21 mouse cellular contexts compared by ENCODE assay signal in the genomic region with DNA sequence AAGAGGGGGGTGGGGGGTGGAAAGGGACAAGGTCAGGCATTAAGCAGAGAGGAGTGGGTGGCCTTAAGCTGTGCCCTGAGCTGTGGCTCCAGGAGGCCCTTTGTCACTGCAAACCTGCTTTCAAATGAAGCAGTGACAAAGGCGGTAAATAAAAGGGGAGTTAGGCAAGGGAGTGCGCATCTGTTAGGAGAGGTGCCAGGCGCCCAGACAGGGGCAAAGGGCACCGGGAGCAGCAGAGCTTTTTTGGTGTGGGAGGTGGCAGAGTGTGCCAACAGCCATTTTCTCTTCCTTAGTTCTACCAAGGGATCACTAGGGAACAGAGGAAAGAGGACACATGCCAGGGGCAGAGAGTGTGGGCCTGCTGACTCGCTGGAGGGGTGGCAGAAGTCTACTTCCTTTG. TPM values are rescaled to one million over a fixed set of nuclear protein-coding genes. Genes with fewer than 3 reads are reported as not detected.
DNase-seq lines count a peak whose midpoint lies in the region; ATAC-seq and TF ChIP-seq lines count a peak whose summit lies in the region.
"Had no signal": no experiment of that assay in that cellular context is flagged by ENCODE, and none has a peak within 500 bp of the region (broad histone marks: within the 10 kb centered on the region; RNA-seq: fewer than 3 reads in every experiment).

No protein-coding gene starts in this region.

- H3K9me3 ChIP-seq in embryonic facial prominence, embryonic 13.5 days: no peaks in the 10 kb centered on the region
- H3K9me3 ChIP-seq in embryonic facial prominence, embryonic 10.5 days: no peaks in the 10 kb centered on the region
- no peaks in the 10 kb centered on the region for H3K9me3 ChIP-seq in forebrain, embryonic 16.5 days (ENCODE audit: control insufficient read depth, low read length)
- H3K9me3 ChIP-seq: forebrain, embryonic 15.5 days; heart, embryonic 15.5 days; hindbrain, embryonic 13.5 days had no signal

- 0 out of 2 replicates have a peak overlapping the region, but pooled peaks have one; percentile 10 for H3K4me3 ChIP-seq in embryonic facial prominence, embryonic 13.5 days
- no peak overlapping the region for H3K4me3 ChIP-seq in embryonic facial prominence, embryonic 10.5 days
- no peak overlapping the region for H3K4me3 ChIP-seq in liver, adult 2 months (ENCODE audit: insufficient read depth, low read depth, low read length)
- H3K4me3 ChIP-seq in small intestine, adult 2 months (ENCODE audit: low read depth, low read length): 0 out of 2 replicates have a peak overlapping the region, but pooled peaks have one; percentile 24
- no peak overlapping the region for H3K4me3 ChIP-seq in forebrain, embryonic 16.5 days (replicated peaks; ENCODE audit: low read length)
- H3K4me3 ChIP-seq: forebrain, embryonic 15.5 days; heart, adult 2 months; heart, embryonic 15.5 days; hindbrain, embryonic 13.5 days had no signal

- peak overlapping the region; percentile 71 for H3K4me2 ChIP-seq in embryonic facial prominence, embryonic 13.5 days
- H3K4me2 ChIP-seq in forebrain, embryonic 16.5 days (ENCODE audit: low read length): no peak overlapping the region
- H3K4me2 ChIP-seq: forebrain, embryonic 15.5 days; heart, embryonic 11.5 days; heart, embryonic 15.5 days; hindbrain, embryonic 13.5 days had no signal

- TF ChIP-seq CTCF in liver, adult 2 months (IDR thresholded peaks at IDR 0.05; ENCODE audit: low read depth, low read length): no peak
- TF ChIP-seq CTCF in small intestine, adult 2 months (IDR thresholded peaks at IDR 0.05; ENCODE audit: extremely low read depth, insufficient read length, insufficient replicate concordance, low read depth, low read length): no peak

- H3K79me2 ChIP-seq in liver, adult 2 months (ENCODE audit: control insufficient read depth, insufficient read depth, low read length): no peaks in the 10 kb centered on the region

- TF ChIP-seq POLR2A in liver, adult 2 months (IDR thresholded peaks at IDR 0.05; ENCODE audit: extremely low read depth, insufficient read depth, low read length): no peak
- no peak for TF ChIP-seq POLR2A in small intestine, adult 2 months (IDR thresholded peaks at IDR 0.05; ENCODE audit: low read depth, low read length)

- ATAC-seq in embryonic facial prominence, embryonic 13.5 days (ENCODE audit: insufficient number of reproducible peaks, insufficient read depth, low FRiP score, low TSS enrichment, low read depth): no peak
- ATAC-seq in forebrain, embryonic 16.5 days: no peak
- ATAC-seq: forebrain, embryonic 15.5 days; hindbrain, postnatal 0 days had no signal

- H3K36me3 ChIP-seq in embryonic facial prominence, embryonic 13.5 days: no peaks in the 10 kb centered on the region
- no peaks in the 10 kb centered on the region for H3K36me3 ChIP-seq in embryonic facial prominence, embryonic 10.5 days (replicated peaks)
- no peaks in the 10 kb centered on the region for H3K36me3 ChIP-seq in liver, adult 2 months (ENCODE audit: control insufficient read depth, insufficient read depth, low read length)
- H3K36me3 ChIP-seq in small intestine, adult 2 months (ENCODE audit: control insufficient read depth, insufficient read depth, low read length): no peaks in the 10 kb centered on the region
- no peaks in the 10 kb centered on the region for H3K36me3 ChIP-seq in forebrain, embryonic 16.5 days (ENCODE audit: control insufficient read depth, insufficient read depth)
- H3K36me3 ChIP-seq: forebrain, embryonic 15.5 days; heart, embryonic 15.5 days; hindbrain, embryonic 13.5 days had no signal

- H3K27me3 ChIP-seq in embryonic facial prominence, embryonic 13.5 days: peaks cover 80% of the 10 kb centered on the region
- H3K27me3 ChIP-seq in embryonic facial prominence, embryonic 10.5 days (replicated peaks; ENCODE audit: low read depth, poor library complexity, severe bottlenecking): peaks cover 95% of the 10 kb centered on the region
- peaks cover 6% of the 10 kb centered on the region for H3K27me3 ChIP-seq in liver, adult 2 months (ENCODE audit: control insufficient read depth, insufficient read depth, low read length)
- H3K27me3 ChIP-seq in small intestine, adult 2 months (ENCODE audit: control insufficient read depth, insufficient read depth, low read length): no peaks in the 10 kb centered on the region; the same call in 1 of the 2 replicates
- H3K27me3 ChIP-seq in forebrain, embryonic 16.5 days (replicated peaks; ENCODE audit: control insufficient read depth, insufficient read depth, low read length): peaks cover 56% of the 10 kb centered on the region

- H3K4me1 ChIP-seq in embryonic facial prominence, embryonic 13.5 days: peaks cover 11% of the 10 kb centered on the region; the same call in 1 of the 2 replicates
- H3K4me1 ChIP-seq in embryonic facial prominence, embryonic 10.5 days: peaks cover 14% of the 10 kb centered on the region
- H3K4me1 ChIP-seq in liver, adult 2 months (ENCODE audit: control insufficient read depth, insufficient read depth, low read length): peaks cover 9% of the 10 kb centered on the region
- peaks cover 18% of the 10 kb centered on the region for H3K4me1 ChIP-seq in small intestine, adult 2 months (ENCODE audit: control insufficient read depth, insufficient read depth, insufficient read length, low read length)
- H3K4me1 ChIP-seq in forebrain, embryonic 16.5 days (replicated peaks; ENCODE audit: control insufficient read depth, insufficient read depth, low read length): no peaks in the 10 kb centered on the region

- no peak overlapping the region for H3K9ac ChIP-seq in embryonic facial prominence, embryonic 13.5 days
- no peak overlapping the region for H3K9ac ChIP-seq in liver, adult 2 months (ENCODE audit: low read depth, low read length)
- no peak overlapping the region for H3K9ac ChIP-seq in forebrain, embryonic 16.5 days (replicated peaks; ENCODE audit: low read depth, low read length)
- H3K9ac ChIP-seq: forebrain, embryonic 15.5 days; heart, embryonic 15.5 days; hindbrain, embryonic 13.5 days had no signal

- WGBS in embryonic facial prominence, embryonic 13.5 days: 8% methylated on average over 5 of the region's 5 CpGs
- 6% methylated on average over 5 of the region's 5 CpGs for WGBS in embryonic facial prominence, embryonic 10.5 days
- WGBS in liver, adult 2 months: 2% methylated on average over 5 of the region's 5 CpGs
- 6% methylated on average over 5 of the region's 5 CpGs for WGBS in small intestine, adult 2 months
- 1% methylated on average over 5 of the region's 5 CpGs for WGBS in forebrain, embryonic 16.5 days

- DNase-seq in embryonic facial prominence, embryonic 10.5 days (ENCODE audit: low spot score): no peak
- peak; percentile 73 for DNase-seq in liver, adult 2 months (ENCODE audit: extremely low read depth, low read depth, low spot score)
- no peak for DNase-seq in liver
- no peak for DNase-seq in right cerebral cortex, postnatal 14 days
- no peak for DNase-seq in spleen, postnatal 36 days (ENCODE audit: low spot score in 2 of 2)
- DNase-seq: adrenal gland, adult 2 months; adrenal gland, postnatal 36 days; gastrocnemius, postnatal 10 days; heart, adult 2 months; heart, postnatal 14 days had no signal

- H3K27ac ChIP-seq in embryonic facial prominence, embryonic 13.5 days: no peak overlapping the region
- H3K27ac ChIP-seq in embryonic facial prominence, embryonic 10.5 days (replicated peaks): no peak overlapping the region
- H3K27ac ChIP-seq in liver, adult 2 months (replicated peaks; ENCODE audit: insufficient read depth, low read depth, low read length): no peak overlapping the region
- no peak overlapping the region for H3K27ac ChIP-seq in small intestine, adult 2 months (ENCODE audit: insufficient read depth, low read depth, low read length)
- H3K27ac ChIP-seq in forebrain, embryonic 16.5 days (ENCODE audit: low read length): no peak overlapping the region
- H3K27ac ChIP-seq: forebrain, embryonic 15.5 days; heart, adult 2 months; heart, embryonic 15.5 days; hindbrain, embryonic 13.5 days; hindbrain, postnatal 0 days had no signal

RNA-seq across cellular contexts. Expression of a gene that starts 1.8 kb away (rescaled TPM):
- 12.4 and 14.7 TPM in 2 replicates for polyA plus RNA-seq in embryonic facial prominence, embryonic 13.5 days (2015; fragmentation: Nextera tagmentation; extraction: Ambion mirVana)
- polyA plus RNA-seq in embryonic facial prominence, embryonic 10.5 days (2016; fragmentation: Nextera tagmentation; extraction: Ambion mirVana): 0.25 TPM in 1 of 2 replicates, not detected in the other
- total RNA-seq in liver, adult 2 months (2014; rRNA removed): 0.09 TPM in 1 of 2 replicates, not detected in the other
- polyA plus RNA-seq in liver, adult 2 months (2012; rRNA removed): 0.13 TPM in 1 of 2 replicates, not detected in the other
- 5.0 and 12.5 TPM in 2 replicates for polyA plus RNA-seq in small intestine, adult 2 months (2012; rRNA removed)
- polyA plus RNA-seq in forebrain, embryonic 16.5 days (2015; fragmentation: Nextera tagmentation; extraction: Ambion mirVana): 0.07 and 0.08 TPM in 2 replicates
- total RNA-seq: adrenal gland, adult 2 months; adrenal gland, postnatal 36 days; common myeloid progenitor, adult 5-6 weeks; heart, adult 2 months; hematopoietic stem cell, adult 5-6 weeks; MEL had no signal
- polyA plus RNA-seq: adrenal gland, adult 2 months; forebrain, embryonic 15.5 days; hindbrain, embryonic 13.5 days had no signal

Comparison
In these comparisons a context has a peak if more than half of its experiments do, and no peak if none do; other contexts are left out.
1. H3K4me3 ChIP-seq: peak in embryonic facial prominence, embryonic 13.5 days (single experiment) and small intestine, adult 2 months (single experiment); none in embryonic facial prominence, embryonic 10.5 days (single experiment), liver, adult 2 months (single experiment) and forebrain, embryonic 16.5 days (single experiment).